Mouse (Mus musculus): ENCODE measurements around the gene Bach2. TPM values are rescaled to one million over a fixed set of nuclear protein-coding genes. Genes with fewer than 3 reads are reported as not detected.

The Bach2 gene
- polyA plus RNA-seq, 1 experiment from 2014 or later: 13.0 TPM

DNA sequence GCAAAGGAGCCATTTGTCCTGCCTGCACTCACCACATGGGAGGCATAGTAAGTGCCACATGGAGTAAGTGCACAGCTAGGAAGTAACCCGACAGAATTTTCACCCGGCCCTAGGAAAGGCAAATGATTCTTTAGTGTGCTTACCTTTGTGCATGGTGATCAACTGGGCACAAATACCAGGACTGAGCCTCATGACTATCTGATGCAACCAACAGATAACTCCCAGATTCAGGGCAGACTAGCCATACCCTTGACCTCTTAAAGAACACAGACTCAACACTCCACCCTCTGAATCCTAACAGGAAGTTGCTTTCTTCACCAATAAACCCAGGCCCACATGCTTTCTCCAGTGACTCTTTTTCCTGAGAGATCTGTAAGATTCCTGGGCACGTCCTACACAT is 332.8 kb downstream of the Bach2 start:
- WGBS: 61% methylated on average over 3 of the region's 3 CpGs
- Histone ChIP-seq H3K4me1 (peaks cover 25% of the 10 kb centered on the region), H3K4me2 (replicated peaks) (no peak overlapping the region), H3K27me3 (no peaks in the 10 kb centered on the region), H3K4me3 (no peak overlapping the region), H3K36me3 (peaks cover 6% of the 10 kb centered on the region; the same call in 1 of the 2 replicates), H3K9me3 (no peaks in the 10 kb centered on the region), H3K9ac (no peak overlapping the region), H3K27ac (no peak overlapping the region)
- no peak for ATAC-seq (ENCODE audit: insufficient number of reproducible peaks, insufficient read depth, low FRiP score, low TSS enrichment)

DNA sequence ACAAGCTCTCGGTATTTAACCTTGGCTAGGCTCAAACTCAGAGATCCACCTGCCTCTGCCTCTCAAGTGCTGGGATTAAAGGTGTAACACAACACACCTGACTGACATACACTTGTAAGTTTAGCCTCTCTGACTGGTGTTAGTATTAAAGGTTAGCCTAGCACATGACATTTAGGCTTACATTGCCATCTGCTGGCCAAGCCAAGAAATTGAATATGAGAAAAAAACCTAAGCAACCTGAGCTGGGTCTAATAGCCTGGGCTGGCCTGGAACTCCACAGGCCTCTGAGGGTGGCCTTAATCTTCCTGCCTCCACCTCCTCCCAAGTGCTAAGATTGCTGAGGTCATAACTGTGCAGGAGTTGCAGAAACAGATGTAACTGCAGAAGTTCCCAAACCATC is 333.5 kb downstream of the Bach2 start:
- Histone ChIP-seq H3K4me3 (no peak overlapping the region), H3K9me3 (no peaks in the 10 kb centered on the region), H3K4me2 (replicated peaks) (no peak overlapping the region), H3K36me3 (peaks cover 11% of the 10 kb centered on the region; the same call in 1 of the 2 replicates), H3K27ac (no peak overlapping the region), H3K9ac (no peak overlapping the region), H3K4me1 (peaks cover 25% of the 10 kb centered on the region), H3K27me3 (no peaks in the 10 kb centered on the region)
- ATAC-seq (ENCODE audit: insufficient number of reproducible peaks, insufficient read depth, low FRiP score, low TSS enrichment): peak; percentile 12; the same call in 1 of the 2 replicates
- WGBS: 44% methylated on average over 1 of the region's 1 CpGs

DNA sequence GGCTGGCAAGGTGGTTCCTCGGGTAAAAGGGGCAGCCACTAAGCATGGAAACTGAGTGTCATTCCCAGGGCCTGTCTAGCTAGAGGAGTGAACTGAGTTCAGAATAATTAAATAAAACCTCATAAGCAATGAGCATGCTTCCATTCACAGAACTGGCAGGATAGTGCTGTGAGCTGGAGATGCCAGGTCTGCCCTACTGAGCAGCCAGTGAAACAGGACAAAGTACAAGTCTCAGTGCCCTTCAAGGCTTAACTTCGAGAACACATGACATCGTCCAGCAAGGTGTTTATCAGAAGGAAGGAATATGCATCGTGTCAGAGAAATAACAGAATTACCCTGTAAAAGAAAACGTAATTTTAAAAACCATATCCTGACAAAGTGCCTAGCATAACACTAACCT is 335.0 kb downstream of the Bach2 start:
- Histone ChIP-seq H3K27me3 (no peaks in the 10 kb centered on the region), H3K4me2 (replicated peaks) (no peak overlapping the region), H3K9ac (no peak overlapping the region), H3K36me3 (peaks cover 11% of the 10 kb centered on the region; the same call in 1 of the 2 replicates), H3K9me3 (no peaks in the 10 kb centered on the region), H3K4me1 (peaks cover 25% of the 10 kb centered on the region), H3K4me3 (no peak overlapping the region), H3K27ac (no peak overlapping the region)
- WGBS: 88% methylated on average over 5 of the region's 5 CpGs
- no peak for ATAC-seq (ENCODE audit: insufficient number of reproducible peaks, insufficient read depth, low FRiP score, low TSS enrichment)

DNA sequence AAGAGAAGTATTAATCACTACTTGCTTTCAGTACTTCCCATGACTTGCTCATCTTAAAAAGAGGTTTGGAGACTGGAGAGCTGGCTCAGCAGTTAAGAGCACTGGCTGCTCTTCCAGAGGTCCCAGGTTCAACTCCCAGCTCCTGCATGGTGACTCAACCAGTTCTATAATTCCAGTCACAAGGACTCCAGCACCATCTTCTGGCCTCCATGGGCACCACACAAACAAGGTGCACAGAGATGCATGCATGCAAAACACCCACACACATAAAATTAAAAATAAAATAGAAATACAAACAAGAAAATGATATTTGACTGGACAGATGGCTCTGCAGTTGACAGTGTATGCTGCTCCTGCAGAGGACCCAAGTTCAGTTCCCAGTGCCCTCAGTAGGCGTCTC is 336.0 kb downstream of the Bach2 start:
- H3K4me2 ChIP-seq (replicated peaks): no peak overlapping the region
- H3K9me3 ChIP-seq: no peaks in the 10 kb centered on the region
- H3K9ac ChIP-seq: no peak overlapping the region
- no peak overlapping the region for H3K4me3 ChIP-seq
- 65% methylated on average over 1 of the region's 1 CpGs for WGBS
- no peak for ATAC-seq (ENCODE audit: insufficient number of reproducible peaks, insufficient read depth, low FRiP score, low TSS enrichment)
- H3K4me1 ChIP-seq: peaks cover 19% of the 10 kb centered on the region
- no peak overlapping the region for H3K27ac ChIP-seq
- no peaks in the 10 kb centered on the region for H3K27me3 ChIP-seq
- H3K36me3 ChIP-seq: peaks cover 14% of the 10 kb centered on the region

DNA sequence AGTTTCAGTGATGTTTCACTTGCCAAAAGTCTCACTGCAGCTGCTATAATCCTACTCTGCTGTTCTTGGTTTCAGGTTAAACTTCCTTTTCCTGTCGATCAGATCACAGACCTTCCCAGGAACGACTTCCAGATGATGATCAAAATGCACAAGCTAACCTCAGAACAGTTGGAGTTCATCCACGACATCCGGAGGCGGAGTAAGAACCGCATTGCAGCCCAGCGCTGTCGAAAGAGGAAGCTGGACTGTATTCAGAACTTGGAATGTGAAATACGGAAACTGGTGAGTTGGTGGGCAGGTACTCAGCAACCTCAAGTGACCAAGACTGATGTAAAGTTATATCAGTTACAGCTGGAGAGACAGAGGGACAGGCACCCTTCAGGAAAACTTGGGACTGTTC is 336.6 kb downstream of the Bach2 start:
- Histone ChIP-seq H3K9me3 (no peaks in the 10 kb centered on the region), H3K4me1 (peaks cover 13% of the 10 kb centered on the region), H3K4me3 (no peak overlapping the region), H3K36me3 (peaks cover 20% of the 10 kb centered on the region), H3K4me2 (replicated peaks) (no peak overlapping the region), H3K9ac (no peak overlapping the region), H3K27ac (no peak overlapping the region), H3K27me3 (no peaks in the 10 kb centered on the region)
- WGBS: 21% methylated on average over 9 of the region's 9 CpGs
- ATAC-seq (ENCODE audit: insufficient number of reproducible peaks, insufficient read depth, low FRiP score, low TSS enrichment): no peak

DNA sequence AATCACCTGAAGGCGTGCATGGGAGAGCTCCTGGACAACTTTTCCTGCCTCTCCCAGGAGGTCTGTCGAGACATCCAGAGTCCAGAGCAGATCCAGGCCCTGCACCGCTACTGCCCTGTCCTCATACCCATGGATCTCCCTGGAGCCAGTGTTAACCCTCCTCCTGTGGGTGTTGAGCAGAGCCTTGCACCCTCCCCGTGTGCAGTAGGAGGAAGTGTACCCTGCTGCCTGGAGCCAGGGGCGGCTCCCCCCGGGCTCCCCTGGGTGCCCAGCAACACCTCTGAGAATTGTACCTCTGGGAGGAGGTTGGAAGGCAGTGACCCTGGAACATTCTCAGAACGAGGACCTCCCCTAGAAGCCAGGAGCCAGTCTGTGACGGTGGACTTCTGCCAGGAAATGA is 341.2 kb downstream of the Bach2 start:
- Histone ChIP-seq H3K4me1 (peaks cover 9% of the 10 kb centered on the region; the same call in 1 of the 2 replicates), H3K27me3 (no peaks in the 10 kb centered on the region), H3K4me2 (replicated peaks) (no peak overlapping the region), H3K36me3 (peaks cover 22% of the 10 kb centered on the region), H3K9ac (no peak overlapping the region), H3K4me3 (no peak overlapping the region), H3K9me3 (no peaks in the 10 kb centered on the region), H3K27ac (no peak overlapping the region)
- WGBS: 87% methylated on average over 8 of the region's 8 CpGs
- no peak for ATAC-seq (ENCODE audit: insufficient number of reproducible peaks, insufficient read depth, low FRiP score, low TSS enrichment)

DNA sequence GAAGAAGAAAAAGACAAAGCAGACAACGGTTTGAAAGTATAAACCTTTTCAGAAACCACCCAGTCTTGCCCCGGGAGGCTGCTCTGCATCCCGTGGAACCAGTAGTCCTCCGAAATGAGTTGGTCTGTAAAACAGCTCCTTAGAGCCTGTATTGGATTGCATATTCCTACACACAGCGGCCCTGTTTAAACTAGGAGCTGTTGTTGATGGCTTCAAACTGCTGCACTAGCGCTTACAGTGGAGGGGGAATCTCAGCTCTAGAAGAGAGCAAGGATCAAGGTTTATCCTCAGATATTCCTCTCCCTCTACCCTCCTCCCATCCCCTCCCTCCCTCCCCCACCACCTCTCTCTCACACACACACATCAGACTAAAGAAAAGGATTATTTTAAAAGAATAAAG is 345.6 kb downstream of the Bach2 start:
- Histone ChIP-seq H3K4me1 (0 out of 2 replicates have a peak, but pooled peaks cover 4% of the 10 kb centered on the region), H3K9me3 (no peaks in the 10 kb centered on the region), H3K4me3 (no peak overlapping the region), H3K27ac (no peak overlapping the region), H3K9ac (no peak overlapping the region), H3K27me3 (no peaks in the 10 kb centered on the region), H3K4me2 (replicated peaks) (no peak overlapping the region), H3K36me3 (peaks cover 11% of the 10 kb centered on the region)
- ATAC-seq (ENCODE audit: insufficient number of reproducible peaks, insufficient read depth, low FRiP score, low TSS enrichment): no peak
- WGBS: 70% methylated on average over 6 of the region's 6 CpGs

DNA sequence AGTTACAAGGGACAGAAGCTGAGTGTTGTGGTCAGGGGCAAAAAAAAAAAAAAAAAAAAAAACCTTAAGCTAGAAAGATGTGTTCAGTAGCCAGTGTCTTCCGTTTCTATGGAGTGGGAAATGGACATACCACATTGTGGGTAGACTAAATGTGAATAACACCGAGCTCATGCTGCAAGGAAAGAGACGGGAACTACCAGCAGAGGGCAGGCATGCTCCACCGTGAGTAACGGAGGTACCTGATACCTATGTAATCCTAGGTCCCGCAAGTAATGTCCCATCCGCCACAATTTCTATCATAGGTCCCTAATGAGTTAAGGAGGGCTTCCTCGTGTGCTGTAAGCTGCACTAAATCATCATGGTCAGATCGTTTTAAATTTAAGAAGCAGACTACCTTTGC is 348.0 kb downstream of the Bach2 start:
- H3K4me1 ChIP-seq: 0 out of 2 replicates have a peak, but pooled peaks cover under 1% of the 10 kb centered on the region
- H3K36me3 ChIP-seq: no peaks in the 10 kb centered on the region
- no peak for ATAC-seq (ENCODE audit: insufficient number of reproducible peaks, insufficient read depth, low FRiP score, low TSS enrichment)
- H3K27ac ChIP-seq: no peak overlapping the region
- no peaks in the 10 kb centered on the region for H3K9me3 ChIP-seq
- H3K27me3 ChIP-seq: no peaks in the 10 kb centered on the region
- no peak overlapping the region for H3K4me3 ChIP-seq
- no peak overlapping the region for H3K4me2 ChIP-seq (replicated peaks)
- no peak overlapping the region for H3K9ac ChIP-seq
- WGBS: 15% methylated on average over 9 of the region's 9 CpGs

DNA sequence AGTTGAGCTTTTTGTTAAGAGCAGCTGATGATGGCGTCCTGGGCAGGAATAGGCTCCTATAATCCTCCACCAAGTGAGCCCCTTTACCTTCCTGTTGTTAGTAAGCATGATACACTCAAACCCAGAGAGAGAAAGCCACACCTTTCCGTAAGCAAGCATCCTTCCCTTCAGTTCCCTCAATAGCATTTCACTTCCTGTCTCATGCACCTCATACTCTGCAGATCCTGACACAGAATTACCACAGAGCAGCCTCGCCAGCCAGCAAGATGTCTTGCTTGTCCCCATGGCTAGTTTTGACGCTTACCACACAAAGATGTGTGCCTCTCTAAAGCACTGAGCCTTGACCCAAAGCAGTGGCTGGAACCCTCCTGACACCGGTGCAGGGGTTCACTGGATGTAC is 348.9 kb downstream of the Bach2 start:
- WGBS: 88% methylated on average over 5 of the region's 5 CpGs
- ATAC-seq (ENCODE audit: insufficient number of reproducible peaks, insufficient read depth, low FRiP score, low TSS enrichment): no peak
- H3K4me2 ChIP-seq (replicated peaks): no peak overlapping the region

DNA sequence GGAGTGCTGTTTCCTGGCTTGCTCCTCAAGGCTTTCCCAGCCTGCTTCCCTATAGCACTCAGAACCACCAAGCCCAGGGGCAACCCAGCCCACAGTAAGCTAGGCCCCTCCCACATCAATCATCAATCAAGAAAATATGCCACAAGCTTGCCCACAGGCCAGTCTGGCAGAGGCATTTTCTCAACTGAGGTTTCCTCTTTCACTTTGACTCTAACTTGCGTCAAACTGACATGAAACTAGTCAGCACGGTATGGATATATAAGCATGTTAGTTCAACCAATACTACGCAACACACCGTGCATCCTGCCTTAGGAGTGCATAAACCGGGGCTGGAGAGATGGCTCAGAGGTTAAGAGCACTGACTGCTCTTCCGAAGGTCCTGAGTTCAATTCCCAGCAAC is 349.6 kb downstream of the Bach2 start:
- 76% methylated on average over 6 of the region's 6 CpGs for WGBS
- no peak for ATAC-seq (ENCODE audit: insufficient number of reproducible peaks, insufficient read depth, low FRiP score, low TSS enrichment)
- H3K9ac ChIP-seq: no peak overlapping the region

More for the DNA sequence above, 348.9 kb downstream of the Bach2 start:
- Histone ChIP-seq H3K9ac (no peak overlapping the region), H3K36me3 (no peaks in the 10 kb centered on the region), H3K27me3 (no peaks in the 10 kb centered on the region), H3K27ac (no peak overlapping the region), H3K9me3 (no peaks in the 10 kb centered on the region), H3K4me3 (no peak overlapping the region), H3K4me1 (no peaks in the 10 kb centered on the region)

DNA sequence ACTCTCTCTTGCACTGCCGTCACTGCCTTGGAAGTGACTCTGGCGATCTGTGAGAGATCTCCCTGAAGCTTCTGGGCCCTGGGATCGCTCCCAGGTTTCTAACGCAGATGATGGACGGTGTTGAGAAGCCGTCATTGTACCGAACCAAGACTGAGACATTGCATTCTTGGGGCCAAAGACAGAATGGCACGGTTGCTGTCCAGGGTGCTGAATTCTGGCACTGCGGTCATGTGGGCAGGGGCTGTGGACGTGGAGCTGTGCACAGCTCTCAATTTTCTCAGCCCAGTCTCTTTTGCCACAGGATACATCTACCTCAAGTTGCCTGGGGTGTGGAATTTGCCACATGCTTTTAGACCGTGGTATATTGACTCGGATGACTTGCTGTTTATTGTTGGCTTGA is 362.5 kb downstream of the Bach2 start:
- Histone ChIP-seq H3K9ac (no peak overlapping the region), H3K4me2 (replicated peaks) (no peak overlapping the region), H3K27me3 (no peaks in the 10 kb centered on the region), H3K36me3 (no peaks in the 10 kb centered on the region), H3K4me3 (no peak overlapping the region), H3K4me1 (no peaks in the 10 kb centered on the region), H3K9me3 (no peaks in the 10 kb centered on the region), H3K27ac (no peak overlapping the region)
- no peak for ATAC-seq (ENCODE audit: insufficient number of reproducible peaks, insufficient read depth, low FRiP score, low TSS enrichment)
- WGBS: 23% methylated on average over 12 of the region's 12 CpGs

More for the DNA sequence above, 349.6 kb downstream of the Bach2 start:
- Histone ChIP-seq H3K36me3 (no peaks in the 10 kb centered on the region), H3K9me3 (no peaks in the 10 kb centered on the region), H3K4me1 (no peaks in the 10 kb centered on the region), H3K4me3 (no peak overlapping the region), H3K4me2 (replicated peaks) (no peak overlapping the region), H3K27ac (no peak overlapping the region), H3K27me3 (no peaks in the 10 kb centered on the region)

DNA sequence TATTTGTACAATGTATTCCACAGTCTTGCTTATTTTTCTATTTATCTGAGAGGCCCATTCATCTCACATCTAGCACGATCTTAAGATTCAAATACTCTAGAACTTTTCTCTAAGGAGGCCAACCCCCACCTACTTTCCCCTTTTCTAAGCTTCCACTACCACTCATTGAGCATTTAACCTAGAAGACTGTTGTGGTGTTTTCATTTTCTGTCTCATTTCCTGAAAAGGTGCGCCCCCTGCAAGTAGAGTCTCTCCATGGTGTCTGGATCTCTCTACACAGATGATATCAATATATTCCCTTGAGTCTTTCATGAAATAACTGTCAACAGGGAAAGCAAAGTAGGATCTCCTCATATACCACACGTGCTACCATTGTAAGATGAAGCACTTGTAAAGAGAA is 364.1 kb downstream of the Bach2 start, which contains the start of gene Gja10:
Gene Gja10, minus strand, starts transcription at position 101 of the 400 bp plus-strand sequence.
- Histone ChIP-seq H3K9ac (no peak within 1 kb of the TSS), H3K4me2 (replicated peaks) (no peak within 1 kb of the TSS), H3K36me3 (no peaks in the 10 kb centered on the region), H3K9me3 (no peaks in the 10 kb centered on the region), H3K4me3 (no peak within 1 kb of the TSS), H3K27me3 (no peaks in the 10 kb centered on the region), H3K4me1 (no peaks in the 10 kb centered on the region), H3K27ac (no peak within 1 kb of the TSS)
- WGBS: 63% methylated on average over 3 of the region's 3 CpGs
- no peak for ATAC-seq (ENCODE audit: insufficient number of reproducible peaks, insufficient read depth, low FRiP score, low TSS enrichment)

All from embryonic facial prominence, embryonic 12.5 days (tissue).